Mouse (Mus musculus) forebrain, embryonic 14.5 days (tissue): ENCODE measurements around the gene Midn. TPM values are rescaled to one million over a fixed set of nuclear protein-coding genes. Genes with fewer than 3 reads are reported as not detected.
A peak's percentile ranks its signal among the peaks of the same experiment; 100 is the strongest.

ENCODE experiments used
- ATAC-seq: fragments of 200-750 bp; cut with Nextera tagmentation; 2 replicates; pipeline ENCODE4 v1.8.0; 2017; ENCODE audit warnings: mild to moderate bottlenecking, moderate library complexity
- DNase-seq: peaks from one replicate; pipeline ENCODE4 v3.0.0-alpha.2; 2015; ENCODE audit warnings: low spot score
- H3K27ac ChIP-seq: fragments of 300-500 bp; sonication (generic); 2 replicates; pipeline ENCODE4 v1.5.1; 2014; ENCODE audit warnings: low read depth, mild to moderate bottlenecking, control low read depth, low read length, moderate library complexity
- H3K27me3 ChIP-seq: fragments of 300-500 bp; sonication (generic); replicated peaks from 2 replicates; pipeline ENCODE4 v1.6.1; 2014; ENCODE audit warnings: low read length, control low read depth, mixed read lengths; ENCODE audit not compliant: control insufficient read depth, insufficient read depth
- H3K36me3 ChIP-seq: fragments of 300-500 bp; sonication (generic); 2 replicates; pipeline ENCODE4 v1.6.1; 2014; ENCODE audit warnings: low read length, control low read depth; ENCODE audit not compliant: control insufficient read depth, insufficient read depth
- H3K4me1 ChIP-seq: fragments of 300-500 bp; sonication (generic); 2 replicates; pipeline ENCODE4 v1.6.1; 2014; ENCODE audit warnings: antibody characterized with exemption, low read length, control low read depth; ENCODE audit not compliant: control insufficient read depth, insufficient read depth
- H3K4me2 ChIP-seq: fragments of 300-500 bp; sonication (generic); 2 replicates; pipeline ENCODE4 v1.6.1; 2014; ENCODE audit warnings: mild to moderate bottlenecking, control low read depth, low read length
- H3K4me3 ChIP-seq: fragments of 300-500 bp; sonication (generic); 2 replicates; pipeline ENCODE4 v1.5.1; 2014; ENCODE audit warnings: low read depth, low read length, control low read depth
- H3K9ac ChIP-seq: fragments of 300-500 bp; sonication (generic); 2 replicates; pipeline ENCODE4 v1.6.1; 2014; ENCODE audit warnings: mild to moderate bottlenecking, low read length, control low read depth, moderate library complexity
- H3K9me3 ChIP-seq: fragments of 300-500 bp; sonication (generic); replicated peaks from 2 replicates; pipeline ENCODE4 v1.6.1; 2016; ENCODE audit warnings: low read length, control low read depth, mixed read lengths; ENCODE audit not compliant: control insufficient read depth
- WGBS: fragments of 180-500 bp; shearing (Covaris S2); extraction: QIAGEN DNeasy Blood & Tissue Kit; methylation state at CpG from one replicate; pipeline ENCODE4 v1.1.7; 2014; 5-methylcytosine and 5-hydroxymethylcytosine counted together
- polyA plus RNA-seq: library from polyadenylated mRNA; unstranded; fragments of >200 nt; fragmentation: Nextera tagmentation; extraction: Ambion mirVana; gene quantifications from 2 replicates; pipeline ENCODE4 v1.2.1, GENCODE M21; 2014

Gene Midn
- polyA plus RNA-seq, 1 experiment from 2014 or later = 67.0 TPM

DNA sequence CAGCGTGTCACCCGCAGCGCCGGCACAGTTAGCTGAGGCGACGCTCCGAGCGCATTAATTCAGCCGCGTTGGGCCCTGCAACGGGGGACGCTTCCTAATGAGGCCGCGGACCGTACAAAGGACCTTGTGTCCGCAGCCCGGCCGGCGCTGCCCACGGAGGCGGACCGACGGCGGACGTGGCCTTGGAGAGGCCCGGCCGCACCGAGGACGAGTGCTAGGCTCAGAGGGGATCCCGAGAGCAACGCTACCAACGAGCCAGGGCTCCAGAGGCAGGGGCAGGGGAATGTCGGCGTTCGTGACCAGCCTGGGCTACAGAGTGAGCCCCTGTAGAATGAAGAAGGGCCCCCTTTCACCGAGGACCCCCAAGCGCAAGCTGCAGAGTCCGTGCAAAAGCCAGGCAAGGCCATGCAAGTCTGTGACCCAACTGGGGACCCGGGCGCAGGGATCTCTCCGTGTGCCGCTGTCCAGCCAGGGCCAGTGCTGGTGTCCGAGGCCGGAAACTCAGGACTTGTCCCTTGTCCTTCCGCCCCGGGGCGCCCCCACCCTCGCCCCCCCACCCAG lies 42.5 kb downstream of the Midn start:
- peak overlapping the region; percentile 83 for H3K9ac ChIP-seq
- DNase-seq (peak; percentile 71), ATAC-seq (peak; percentile 74)
- H3K4me1 ChIP-seq = peaks cover 9% of the 10 kb centered on the region
- H3K27me3 ChIP-seq = no peaks in the 10 kb centered on the region
- under 1% methylated on average over 48 of the region's 48 CpGs for WGBS
- peak overlapping the region; percentile 42 for H3K4me3 ChIP-seq
- no peaks in the 10 kb centered on the region for H3K9me3 ChIP-seq
- peak overlapping the region; percentile 86 for H3K27ac ChIP-seq
- H3K4me2 ChIP-seq = peak overlapping the region; percentile 80
- H3K36me3 ChIP-seq = peaks cover 29% of the 10 kb centered on the region

DNA sequence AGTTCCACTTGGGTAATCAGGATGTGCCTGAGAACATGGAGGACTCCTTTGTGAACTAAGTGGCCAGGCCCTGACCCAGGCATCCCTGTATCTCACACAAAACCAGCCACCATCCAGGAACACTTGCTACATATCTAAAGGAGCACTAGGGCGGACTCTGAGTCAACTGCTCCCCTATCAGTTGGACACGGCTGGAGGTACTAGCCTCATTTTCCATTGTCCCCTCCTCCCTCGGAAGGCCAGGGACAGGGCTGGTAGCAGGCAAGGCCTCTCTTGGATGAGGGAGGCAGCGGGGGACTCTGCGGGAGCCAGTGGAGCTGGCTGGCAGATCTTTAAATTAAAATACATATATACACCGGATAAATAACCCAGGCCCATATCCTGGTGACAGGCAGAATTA lies 45.9 kb downstream of the Midn start:
- 44% methylated on average over 6 of the region's 6 CpGs for WGBS
- DNase-seq (no peak), ATAC-seq (no peak)
- Histone ChIP-seq H3K4me3 (no peak overlapping the region), H3K9me3 (no peaks in the 10 kb centered on the region), H3K9ac (no peak overlapping the region), H3K27ac (no peak overlapping the region), H3K27me3 (no peaks in the 10 kb centered on the region), H3K4me2 (no peak overlapping the region), H3K36me3 (peaks cover 4% of the 10 kb centered on the region), H3K4me1 (peaks cover 9% of the 10 kb centered on the region)

- 7% methylated on average over 8 of the region's 8 CpGs for WGBS
- H3K4me3 ChIP-seq = no peak overlapping the region
- no peak for ATAC-seq
- peaks cover 9% of the 10 kb centered on the region for H3K4me1 ChIP-seq
- no peaks in the 10 kb centered on the region for H3K9me3 ChIP-seq
- H3K27ac ChIP-seq = no peak overlapping the region
- H3K4me2 ChIP-seq = no peak overlapping the region
- no peaks in the 10 kb centered on the region for H3K36me3 ChIP-seq
- no peak for DNase-seq
- no peaks in the 10 kb centered on the region for H3K27me3 ChIP-seq
- H3K9ac ChIP-seq = no peak overlapping the region
Measured at GRCm38 (mm10) chr10:80194441-80194840, 46.4 kb downstream of the Midn start.

DNA sequence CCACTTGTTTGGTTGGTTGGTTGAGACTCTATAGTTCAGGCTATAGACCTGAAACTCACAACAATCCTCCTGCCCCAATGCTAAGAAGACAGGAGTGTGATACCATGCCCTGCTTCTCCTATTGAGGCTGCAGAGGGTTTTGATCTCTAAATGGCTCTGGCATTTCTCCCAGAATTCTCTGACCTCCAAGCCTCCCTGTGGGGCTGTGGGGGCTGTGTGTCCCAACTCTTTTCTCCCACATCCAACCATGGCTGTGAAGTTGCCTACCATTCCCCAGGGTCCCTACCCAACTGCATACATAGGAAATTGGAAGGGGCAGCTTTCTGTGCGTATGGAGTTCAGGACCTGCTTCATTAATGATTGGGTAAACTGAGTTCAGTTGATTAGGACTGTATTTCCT lies 48.1 kb downstream of the Midn start:
- Histone ChIP-seq H3K4me1 (no peaks in the 10 kb centered on the region), H3K36me3 (no peaks in the 10 kb centered on the region)
- 90% methylated on average over 1 of the region's 1 CpGs for WGBS

GRCm38 (mm10) chr10:80196778-80197581 lies 48.9 kb downstream of the Midn start:
- Histone ChIP-seq H3K27me3 (no peaks in the 10 kb centered on the region), H3K4me3 (no peak overlapping the region), H3K27ac (no peak overlapping the region), H3K9me3 (no peaks in the 10 kb centered on the region), H3K4me1 (no peaks in the 10 kb centered on the region), H3K36me3 (no peaks in the 10 kb centered on the region), H3K4me2 (no peak overlapping the region), H3K9ac (no peak overlapping the region)
- ATAC-seq (no peak), DNase-seq (no peak)
- 45% methylated on average over 33 of the region's 33 CpGs for WGBS

More for the DNA sequence above, 48.1 kb downstream of the Midn start:
- no peaks in the 10 kb centered on the region for H3K27me3 ChIP-seq
- no peak overlapping the region for H3K27ac ChIP-seq
- H3K9me3 ChIP-seq = no peaks in the 10 kb centered on the region
- no peak overlapping the region for H3K4me3 ChIP-seq
- ATAC-seq (no peak), DNase-seq (no peak)
- no peak overlapping the region for H3K4me2 ChIP-seq
- H3K9ac ChIP-seq = no peak overlapping the region

DNA sequence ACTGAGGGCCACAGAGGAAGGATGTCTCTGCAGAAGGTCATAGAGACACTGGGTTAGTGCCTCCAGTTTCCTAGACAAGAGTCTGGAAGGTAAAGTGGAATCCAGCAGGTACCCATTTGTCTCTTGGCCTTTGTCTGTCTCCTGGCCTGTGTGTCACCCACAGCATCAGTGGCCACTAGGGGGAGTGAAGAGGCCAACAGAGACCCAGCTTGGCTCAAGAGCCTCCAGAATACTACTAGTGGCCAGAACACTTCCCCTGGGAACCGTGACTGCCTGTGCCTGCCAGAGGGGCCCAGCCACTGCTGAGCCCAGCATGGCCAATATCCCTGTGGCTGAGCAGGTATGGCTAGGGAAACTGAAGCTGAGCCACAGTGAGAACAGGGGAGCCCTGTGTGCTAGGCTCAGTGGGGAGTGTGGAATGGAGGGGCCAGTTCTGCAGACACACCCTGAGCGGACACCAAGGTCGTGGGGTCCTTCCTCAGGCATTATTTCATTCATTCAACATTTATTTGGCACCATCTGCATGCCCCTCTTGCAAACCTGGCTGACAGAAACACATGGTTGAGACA lies 51.5 kb downstream of the Midn start:
- Histone ChIP-seq H3K4me2 (no peak overlapping the region), H3K4me3 (no peak overlapping the region), H3K4me1 (peaks cover 4% of the 10 kb centered on the region; the same call in 1 of the 2 replicates), H3K9ac (no peak overlapping the region), H3K27me3 (no peaks in the 10 kb centered on the region), H3K9me3 (no peaks in the 10 kb centered on the region), H3K27ac (no peak overlapping the region), H3K36me3 (no peaks in the 10 kb centered on the region)
- 65% methylated on average over 3 of the region's 3 CpGs for WGBS
- ATAC-seq (peak; percentile 82), DNase-seq (peak; percentile 90)

DNA sequence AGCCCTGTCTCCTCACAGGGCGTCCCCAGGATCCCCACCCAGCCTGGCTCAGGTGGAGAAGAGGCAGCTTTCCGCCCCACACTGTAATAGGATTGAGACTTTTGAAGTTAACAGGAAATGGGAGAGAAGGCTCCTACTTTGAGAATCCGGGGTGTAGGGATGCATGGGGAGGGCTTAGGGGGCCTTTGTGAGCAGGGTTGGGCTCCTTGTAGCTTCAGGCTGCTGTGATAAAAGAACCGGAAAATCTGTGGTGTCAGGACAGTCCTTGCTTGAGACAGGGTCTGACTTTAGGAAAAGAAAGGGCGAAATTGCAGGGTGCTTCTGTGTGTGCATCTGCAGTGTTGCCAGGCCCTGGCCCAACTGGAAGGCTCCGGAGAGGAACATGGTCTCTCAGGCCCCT lies 52.4 kb downstream of the Midn start:
- ATAC-seq = no peak
- Histone ChIP-seq H3K4me1 (peaks cover 4% of the 10 kb centered on the region; the same call in 1 of the 2 replicates), H3K36me3 (no peaks in the 10 kb centered on the region), H3K27ac (no peak overlapping the region), H3K4me3 (no peak overlapping the region), H3K9me3 (no peaks in the 10 kb centered on the region), H3K4me2 (no peak overlapping the region), H3K9ac (no peak overlapping the region), H3K27me3 (no peaks in the 10 kb centered on the region)
- 73% methylated on average over 6 of the region's 6 CpGs for WGBS
- no peak for DNase-seq

GRCm38 (mm10) chr10:80204055-80204454 lies 56.0 kb downstream of the Midn start:
- H3K9me3 ChIP-seq = no peaks in the 10 kb centered on the region
- peak overlapping the region; percentile 7; the same call in 1 of the 2 replicates for H3K9ac ChIP-seq

DNA sequence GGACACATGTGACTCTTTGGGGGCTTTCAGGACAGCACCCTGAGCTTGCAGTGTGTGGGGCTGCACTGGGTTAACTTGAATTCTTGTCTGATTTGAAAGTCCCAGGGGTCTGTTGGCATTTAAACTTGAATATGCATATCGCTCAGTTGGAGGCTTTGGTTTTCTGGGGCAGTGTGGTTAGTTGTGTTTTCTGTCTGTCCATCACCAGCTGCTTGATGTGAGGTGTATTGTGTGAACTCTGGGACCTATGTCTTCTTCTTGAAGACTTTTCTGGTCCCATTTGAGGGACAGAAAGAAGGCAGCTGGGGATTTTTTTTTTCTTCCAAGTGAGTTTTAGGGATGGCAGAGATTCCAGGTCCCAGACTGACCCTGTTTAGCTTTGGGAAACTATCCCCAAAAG lies 59.1 kb downstream of the Midn start:
- 53% methylated on average over 1 of the region's 1 CpGs for WGBS
- H3K4me1 ChIP-seq = peaks cover 11% of the 10 kb centered on the region
- H3K9me3 ChIP-seq = no peaks in the 10 kb centered on the region
- no peaks in the 10 kb centered on the region for H3K36me3 ChIP-seq
- no peak for DNase-seq
- H3K4me3 ChIP-seq = no peak overlapping the region
- no peak for ATAC-seq
- H3K27ac ChIP-seq = no peak overlapping the region
- no peak overlapping the region for H3K4me2 ChIP-seq
- no peak overlapping the region for H3K9ac ChIP-seq
- no peaks in the 10 kb centered on the region for H3K27me3 ChIP-seq

More at GRCm38 (mm10) chr10:80204055-80204454, 56.0 kb downstream of the Midn start:
- no peak overlapping the region for H3K4me2 ChIP-seq
- ATAC-seq (no peak), DNase-seq (peak; percentile 25)
- H3K36me3 ChIP-seq = no peaks in the 10 kb centered on the region
- H3K4me3 ChIP-seq = no peak overlapping the region
- H3K4me1 ChIP-seq = peaks cover 9% of the 10 kb centered on the region
- no peak overlapping the region for H3K27ac ChIP-seq
- no peaks in the 10 kb centered on the region for H3K27me3 ChIP-seq
- WGBS = 13% methylated on average over 7 of the region's 7 CpGs
